Mouse (Mus musculus) layer of hippocampus, adult 8-10 months (tissue): ENCODE data around the gene Dchs2. TPM values are rescaled to one million over a fixed set of nuclear protein-coding genes. Genes with fewer than 3 reads are reported as not detected.

Source experiments
- DNase-seq, 2 experiments: peaks; one replicate each; pipeline ENCODE4 v3.0.0; 2022; ENCODE audit warnings: low spot score in 2 of 2
- total RNA-seq, 4 experiments: library from RNA; stranded (reverse); gene quantifications; 2 replicates each; pipeline ENCODE4 v1.2.4; 2022

The Dchs2 gene
- total RNA-seq, 4 experiments from 2014 or later: 3.3 to 4.8 (median 4.4) TPM

- no peak for DNase-seq
These were observed 122.3 kb downstream of the Dchs2 start for GRCm38 (mm10) chr3:83250001-83250545.

- DNase-seq: no peak
These were observed 124.2 kb downstream of the Dchs2 start for GRCm38 (mm10) chr3:83251899-83252298.

GRCm38 (mm10) chr3:83259421-83259820 is 131.7 kb downstream of the Dchs2 start:
- DNase-seq: no peak

GRCm38 (mm10) chr3:83266009-83266408 is 138.3 kb downstream of the Dchs2 start:
- no peak for DNase-seq

- no peak for DNase-seq
These were observed 142.5 kb downstream of the Dchs2 start for GRCm38 (mm10) chr3:83270228-83270627.

- DNase-seq: no peak
These were observed 143.2 kb downstream of the Dchs2 start for GRCm38 (mm10) chr3:83270982-83271381.

GRCm38 (mm10) chr3:83273555-83274244 is 146.0 kb downstream of the Dchs2 start:
- peak; percentile 59 to 76 for DNase-seq

GRCm38 (mm10) chr3:83275703-83276102 is 148.0 kb downstream of the Dchs2 start:
- no peak for DNase-seq

GRCm38 (mm10) chr3:83283882-83284281 is 156.1 kb downstream of the Dchs2 start:
- no peak for DNase-seq

- DNase-seq: peak; percentile 48 to 67
These were observed 159.2 kb downstream of the Dchs2 start for GRCm38 (mm10) chr3:83286975-83287405.

- DNase-seq: no peak
These were observed 160.5 kb downstream of the Dchs2 start for GRCm38 (mm10) chr3:83288118-83288840.

GRCm38 (mm10) chr3:83290482-83290881 is 162.7 kb downstream of the Dchs2 start:
- DNase-seq: no peak

GRCm38 (mm10) chr3:83290953-83291352 is 163.2 kb downstream of the Dchs2 start:
- DNase-seq: no peak

- no peak for DNase-seq
These were observed 172.1 kb downstream of the Dchs2 start for GRCm38 (mm10) chr3:83299783-83300382.

- DNase-seq: no peak
These were observed 176.1 kb downstream of the Dchs2 start for GRCm38 (mm10) chr3:83303876-83304275.

- DNase-seq: no peak
These were observed 218.2 kb downstream of the Dchs2 start for GRCm38 (mm10) chr3:83345928-83346327.

- DNase-seq: no peak
These were observed 240.8 kb downstream of the Dchs2 start for GRCm38 (mm10) chr3:83368500-83369068.

GRCm38 (mm10) chr3:83369871-83370270 is 242.1 kb downstream of the Dchs2 start:
- DNase-seq: no peak

GRCm38 (mm10) chr3:83374333-83374732 is 246.6 kb downstream of the Dchs2 start:
- no peak for DNase-seq

- DNase-seq: no peak
These were observed 249.1 kb downstream of the Dchs2 start for GRCm38 (mm10) chr3:83376834-83377233.
